Mouse (Mus musculus) MEL (cell line): ENCODE data around the gene Tmem121.

Experiments used
- CHD2 ChIP-seq: IDR thresholded peaks from 2 replicates; pipeline ENCODE4 v1.6.1; 2011; ENCODE audit warnings: low read length, improper control_type of control experiment
- CTCF ChIP-seq, 3 experiments: IDR thresholded peaks in 2 of 3; conservative IDR thresholded peaks in 1 of 3; 2 replicates each; pipeline ENCODE4 v1.5.1; 2011 to 2012; ENCODE audit warnings: low read length in 3 of 3, low read depth in 2 of 3, mild to moderate bottlenecking in 2 of 3, improper control_type of control experiment in 1 of 3, inconsistent platforms in 1 of 3, mixed read lengths in 1 of 3, moderate library complexity in 1 of 3; ENCODE audit not compliant: control insufficient read depth in 1 of 3, insufficient read depth in 1 of 3, poor library complexity in 1 of 3, severe bottlenecking in 1 of 3
- E2F4 ChIP-seq: IDR thresholded peaks from 2 replicates; pipeline ENCODE4 v1.6.1; 2011; ENCODE audit warnings: low read depth, low read length, improper control_type of control experiment, borderline replicate concordance
- EP300 ChIP-seq, 2 experiments: IDR thresholded peaks; 2 replicates each; pipeline ENCODE4 v1.6.1; 2011; ENCODE audit warnings: improper control_type of control experiment in 2 of 2, low read length in 2 of 2, low read depth in 1 of 2, mild to moderate bottlenecking in 1 of 2
- ETS1 ChIP-seq: IDR thresholded peaks from 2 replicates; pipeline ENCODE4 v1.6.1; 2012; ENCODE audit warnings: low read depth, mild to moderate bottlenecking, inconsistent platforms, low read length, improper control_type of control experiment, moderate library complexity
- GABPA ChIP-seq: IDR thresholded peaks from 2 replicates; pipeline ENCODE4 v1.6.1; 2012; ENCODE audit warnings: low read depth, mild to moderate bottlenecking, inconsistent platforms, low read length, improper control_type of control experiment, moderate library complexity
- GATA1 ChIP-seq: IDR thresholded peaks from 2 replicates; pipeline ENCODE4 v1.6.1; 2011; ENCODE audit warnings: low read depth, low read length, improper control_type of control experiment
- MAFK ChIP-seq: IDR thresholded peaks from 2 replicates; pipeline ENCODE4 v1.6.1; 2011; ENCODE audit warnings: low read depth, mild to moderate bottlenecking, low read length, improper control_type of control experiment, borderline replicate concordance
- MYC ChIP-seq: IDR thresholded peaks from 2 replicates; pipeline ENCODE4 v1.6.1; 2011; ENCODE audit warnings: low read depth, mild to moderate bottlenecking, low read length, improper control_type of control experiment, moderate library complexity
- POLR2A ChIP-seq, 2 experiments: IDR thresholded peaks; 2 replicates each; pipeline ENCODE4 v1.6.1; 2011 to 2012; ENCODE audit warnings: low read length in 2 of 2, mild to moderate bottlenecking in 2 of 2, control low read depth in 1 of 2, improper control_type of control experiment in 1 of 2, low read depth in 1 of 2, moderate library complexity in 1 of 2; ENCODE audit not compliant: control insufficient read depth in 1 of 2, insufficient read depth in 1 of 2, poor library complexity in 1 of 2
- RAD21 ChIP-seq: IDR thresholded peaks from 2 replicates; pipeline ENCODE4 v1.6.1; 2011; ENCODE audit warnings: mild to moderate bottlenecking, low read depth, low read length, improper control_type of control experiment
- RCOR1 ChIP-seq: IDR thresholded peaks from 2 replicates; pipeline ENCODE4 v1.6.1; 2012; ENCODE audit warnings: low read depth, mild to moderate bottlenecking, inconsistent platforms, low read length, improper control_type of control experiment
- TCF12 ChIP-seq: IDR thresholded peaks from 2 replicates; pipeline ENCODE4 v1.6.1; 2014; ENCODE audit warnings: low read depth, mild to moderate bottlenecking, inconsistent platforms, low read length, improper control_type of control experiment, moderate library complexity

DNA sequence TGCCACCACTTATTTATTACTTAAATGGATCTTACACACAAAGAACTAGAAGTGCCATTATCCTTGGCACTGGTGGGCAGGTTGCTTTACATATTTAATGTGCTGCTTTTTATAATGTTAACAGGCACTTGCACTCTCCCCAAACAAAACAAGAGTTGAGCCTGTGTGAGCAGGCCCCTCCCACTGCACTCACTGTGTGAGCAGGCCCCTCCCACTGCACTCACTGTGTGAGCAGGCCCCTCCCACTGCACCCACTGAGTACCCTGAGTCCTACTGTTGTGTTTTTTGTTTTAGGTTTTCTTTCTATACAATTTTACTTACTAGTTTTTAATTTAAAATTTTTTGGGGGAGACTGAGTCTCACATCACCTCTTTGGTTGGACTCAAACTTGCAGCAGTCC, 16.3 kb downstream of the Tmem121 start:
- TF ChIP-seq TCF12: no peak
- no peak for TF ChIP-seq E2F4
- TF ChIP-seq CTCF (IDR thresholded peaks at IDR 0.05 in 2 of 3, conservative IDR thresholded peaks at IDR 0.05 in 1 of 3; ENCODE audit: control insufficient read depth in 1 of 3, insufficient read depth in 1 of 3, low read depth in 2 of 3, low read length in 3 of 3, poor library complexity in 1 of 3, severe bottlenecking in 1 of 3): no peak
- no peak for TF ChIP-seq ETS1
- no peak for TF ChIP-seq MAFK
- TF ChIP-seq EP300 (IDR thresholded peaks at IDR 0.05; ENCODE audit: low read depth in 1 of 2, low read length in 2 of 2): no peak
- TF ChIP-seq POLR2A (IDR thresholded peaks at IDR 0.05; ENCODE audit: control insufficient read depth in 1 of 2, insufficient read depth in 1 of 2, low read depth in 1 of 2, low read length in 2 of 2, poor library complexity in 1 of 2): no peak
- TF ChIP-seq MYC: no peak
- no peak for TF ChIP-seq RCOR1
- no peak for TF ChIP-seq GATA1
- TF ChIP-seq CHD2: no peak
- no peak for TF ChIP-seq GABPA
- no peak for TF ChIP-seq RAD21
